Mouse (Mus musculus) cerebellum, adult 8-10 months (tissue): Measurements from ENCODE around the gene Klhl23.
A peak's percentile ranks its signal among the peaks of the same experiment; 100 is the strongest.
"Not testable (repeated sequence)": the region's sequence is repeated elsewhere in the genome, so short reads cannot be mapped to it uniquely, and the experiment has no call there.

Experiments
- DNase-seq: peaks from one replicate; pipeline ENCODE4 v3.0.0; 2022

The Klhl23 gene

DNA sequence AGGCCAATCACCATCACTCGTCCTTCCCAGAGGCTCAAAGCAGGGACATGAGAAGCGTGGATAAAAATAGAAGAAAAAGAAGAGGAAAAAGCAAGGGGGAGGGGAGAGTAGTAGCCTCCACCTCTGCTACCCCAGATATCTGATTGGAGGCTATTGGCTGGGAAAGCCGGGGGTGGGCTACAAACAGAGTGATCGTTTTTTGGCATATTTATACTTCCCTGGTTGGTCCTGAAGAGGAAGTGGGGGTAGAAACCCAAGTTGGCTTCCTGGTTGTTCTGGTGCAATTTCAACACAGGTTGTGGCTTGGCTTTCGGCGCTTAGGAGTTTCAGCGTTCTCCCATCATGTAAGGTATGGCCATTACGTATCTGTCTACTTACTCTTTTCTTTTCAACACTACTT is at the start of gene Klhl23:
Klhl23 (plus strand) TSS at position 234 of the 400 bp plus-strand sequence.
- no peak for DNase-seq

DNA sequence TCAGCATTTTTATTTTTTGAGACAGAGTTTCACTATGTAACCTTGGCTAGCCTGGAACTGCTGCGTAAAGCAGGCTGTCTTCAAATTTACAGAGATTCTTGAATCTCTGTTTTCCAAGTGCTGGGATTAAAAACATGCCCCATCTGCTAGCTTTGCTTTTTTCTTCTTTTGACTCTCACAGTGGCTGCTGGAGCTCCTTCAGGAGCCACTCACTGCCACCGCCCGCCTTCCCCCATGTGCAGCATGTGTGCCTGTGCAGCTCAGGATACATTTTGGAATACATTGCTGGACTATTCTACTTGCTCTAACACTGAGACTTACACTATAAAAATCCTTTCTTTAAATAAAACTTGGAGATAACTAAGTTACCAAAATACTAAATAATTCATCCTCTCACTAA is 48.4 kb upstream of the Klhl23 start:
- DNase-seq = no peak

- DNase-seq = no peak
Measured at GRCm38 (mm10) chr2:69777985-69778835, 43.5 kb upstream of the Klhl23 start.

- DNase-seq = no peak
Measured at GRCm38 (mm10) chr2:69778836-69779177, 42.9 kb upstream of the Klhl23 start.

GRCm38 (mm10) chr2:69788974-69789373 is 32.8 kb upstream of the Klhl23 start:
- DNase-seq = no peak

GRCm38 (mm10) chr2:69789429-69790069 is 32.2 kb upstream of the Klhl23 start, which contains the start of the genes Ccdc173 and Phospho2:
Gene Ccdc173, minus strand, starts transcription at chr2:69789575.
Gene Phospho2, plus strand, starts transcription at chr2:69789623.
- DNase-seq = peak; percentile 96

- peak; percentile 83 for DNase-seq
Measured at GRCm38 (mm10) chr2:69790285-69790684, 31.5 kb upstream of the Klhl23 start.

- no peak for DNase-seq
Measured at GRCm38 (mm10) chr2:69790722-69791121, 31.0 kb upstream of the Klhl23 start.

- peak; percentile 33 for DNase-seq
Measured at GRCm38 (mm10) chr2:69802911-69803312, 18.8 kb upstream of the Klhl23 start.

GRCm38 (mm10) chr2:69803756-69804155 is 18.0 kb upstream of the Klhl23 start:
- no peak for DNase-seq

GRCm38 (mm10) chr2:69804663-69805062 is 17.1 kb upstream of the Klhl23 start:
- not testable (repeated sequence) for DNase-seq

- DNase-seq = no peak
Measured at GRCm38 (mm10) chr2:69810169-69810568, 11.6 kb upstream of the Klhl23 start.

DNA sequence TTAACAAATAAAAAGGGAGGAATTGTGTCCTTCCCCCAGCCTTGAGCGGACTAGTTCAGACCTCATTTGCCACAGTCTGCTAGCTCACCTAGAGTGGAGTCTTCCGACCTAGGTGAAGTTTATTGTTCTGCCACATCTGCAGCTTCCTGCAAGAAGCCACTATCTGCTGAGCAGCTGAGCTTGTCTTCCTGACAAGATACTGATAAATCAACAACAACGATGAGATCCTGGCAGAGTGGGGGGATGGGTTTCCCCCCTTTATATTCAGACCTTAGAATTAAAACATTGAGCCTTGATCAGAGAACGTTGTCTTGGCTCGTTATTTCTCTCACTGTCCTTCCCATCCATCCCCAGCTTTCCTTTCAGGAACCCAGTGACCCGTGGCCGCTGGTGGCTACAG is 10.4 kb upstream of the Klhl23 start:
- not testable (repeated sequence) for DNase-seq

- no peak for DNase-seq
Measured at GRCm38 (mm10) chr2:69816575-69816974, 5.2 kb upstream of the Klhl23 start.

DNA sequence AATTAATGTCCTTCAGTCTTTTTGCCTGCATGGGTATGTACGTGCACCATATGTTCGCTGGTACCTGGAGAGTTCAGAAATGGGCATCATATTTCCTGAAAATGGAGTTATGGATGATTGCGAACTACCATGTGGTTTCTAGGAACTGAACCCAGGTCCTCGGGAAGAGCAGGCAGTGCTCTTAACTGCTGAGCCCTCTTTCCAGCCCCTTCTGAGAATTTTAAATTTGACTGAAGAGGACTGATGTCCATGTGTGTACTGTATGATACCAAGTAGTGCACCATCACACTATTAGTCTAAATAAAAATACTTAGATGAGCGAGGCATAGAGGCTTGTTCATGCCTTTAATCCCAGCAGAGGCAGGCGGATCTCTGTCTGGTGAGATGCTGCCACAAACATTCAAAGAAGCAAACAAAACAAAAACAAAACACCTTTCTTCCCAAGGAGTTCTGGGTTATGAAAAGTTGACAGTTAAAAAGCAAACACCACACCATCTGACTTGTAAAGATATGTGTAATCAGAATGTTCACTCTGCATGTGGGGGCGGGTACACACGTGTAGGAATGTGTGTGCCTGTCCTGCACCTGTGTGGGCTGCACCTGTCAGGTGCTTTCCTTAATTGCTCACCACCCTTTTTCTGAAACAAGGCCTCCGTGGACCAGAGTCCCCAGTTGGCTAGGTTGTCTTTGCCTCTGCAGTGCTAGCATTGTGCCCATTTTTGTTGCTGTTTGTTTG is 3.2 kb upstream of the Klhl23 start:
- no peak for DNase-seq

- no peak for DNase-seq
Measured at GRCm38 (mm10) chr2:69820201-69820600, 1.5 kb upstream of the Klhl23 start.

DNA sequence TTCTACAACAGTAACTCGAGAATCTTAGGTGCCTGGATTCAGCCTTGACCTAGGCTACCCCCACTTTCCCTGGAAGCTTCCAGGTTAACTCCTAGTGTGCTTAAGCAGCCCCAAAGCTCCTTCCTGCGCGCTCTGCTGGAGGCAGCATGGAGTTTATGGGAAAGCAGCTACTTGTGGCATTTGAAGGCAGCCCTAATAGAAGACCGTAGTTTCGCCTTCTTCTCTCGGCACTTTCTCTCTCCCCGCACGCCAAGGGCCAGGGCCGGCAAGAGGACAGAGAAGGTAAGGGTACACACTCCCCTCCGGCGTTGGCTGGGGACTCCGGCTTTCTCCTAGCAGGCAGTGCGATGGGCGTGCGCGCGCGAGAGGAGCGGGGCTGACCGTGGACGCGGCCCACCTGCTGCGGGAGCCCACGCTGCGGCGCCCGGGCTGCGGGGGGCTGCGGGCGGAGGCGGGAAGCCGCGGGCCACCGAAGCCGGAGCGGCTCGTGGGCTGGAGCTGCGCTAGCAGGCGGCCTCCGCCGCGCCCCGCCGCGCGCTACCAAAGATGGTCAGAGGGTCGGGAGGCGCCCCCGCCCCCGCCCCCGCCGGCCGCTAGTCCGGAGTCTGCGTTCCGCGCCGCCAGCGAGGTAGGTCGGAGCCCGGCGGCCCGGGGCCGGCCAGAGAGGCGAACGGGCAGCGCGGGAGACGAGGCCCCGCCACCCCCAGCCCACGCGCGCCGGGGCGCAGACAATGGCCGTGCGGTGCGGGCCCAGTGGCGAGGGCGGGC is 801 bp downstream of the Klhl23 start:
- DNase-seq = peak; percentile 53

DNA sequence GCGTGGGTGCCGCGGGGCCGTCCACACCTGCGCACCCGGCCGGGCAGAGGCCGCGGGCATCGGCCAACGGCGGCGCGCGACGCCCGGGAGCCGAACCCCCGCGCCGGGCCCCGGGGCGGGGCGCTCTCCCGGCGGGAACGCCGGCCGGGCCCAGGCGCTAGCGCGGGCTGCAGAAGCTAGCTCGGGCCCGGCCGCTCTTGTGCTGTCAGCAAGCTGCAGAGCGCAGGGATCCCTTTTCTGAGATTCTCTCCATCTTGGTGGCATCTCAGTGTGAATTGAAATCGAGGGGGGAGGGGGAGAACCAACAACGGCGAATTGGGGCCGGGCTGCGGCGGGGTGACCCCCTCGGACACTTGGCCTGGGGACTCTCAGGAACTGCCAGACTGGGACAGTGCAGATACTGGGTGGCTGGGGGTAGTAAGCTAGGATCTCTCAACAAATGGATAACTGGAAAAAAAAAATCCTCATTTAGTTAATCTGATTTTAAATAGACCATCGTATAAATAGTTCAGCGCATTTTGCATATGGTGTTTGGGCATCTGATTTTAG is 1.5 kb downstream of the Klhl23 start:
- DNase-seq = no peak

GRCm38 (mm10) chr2:69825898-69826297 is 4.2 kb downstream of the Klhl23 start:
- DNase-seq = peak; percentile 26

DNA sequence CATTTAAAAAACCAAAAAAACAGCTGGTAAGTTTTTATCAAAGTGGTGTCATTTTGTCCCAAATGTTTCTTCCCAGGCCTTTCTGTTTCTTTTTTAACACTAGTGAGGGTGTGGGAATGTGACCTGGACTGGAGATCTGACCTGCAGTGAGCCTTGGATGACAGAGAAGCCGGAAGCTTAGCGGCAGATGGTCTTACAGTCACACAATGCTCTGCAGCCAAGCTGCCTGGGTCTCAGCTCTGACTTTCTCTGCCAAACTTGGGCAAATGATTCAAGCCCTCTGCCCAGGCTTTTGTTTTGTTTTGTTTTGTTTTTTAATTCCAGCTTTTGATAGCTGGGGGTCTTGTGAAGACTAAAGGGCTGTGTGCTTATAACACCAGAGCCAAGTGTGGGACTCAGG is 4.6 kb downstream of the Klhl23 start:
- DNase-seq = peak; percentile 67

DNA sequence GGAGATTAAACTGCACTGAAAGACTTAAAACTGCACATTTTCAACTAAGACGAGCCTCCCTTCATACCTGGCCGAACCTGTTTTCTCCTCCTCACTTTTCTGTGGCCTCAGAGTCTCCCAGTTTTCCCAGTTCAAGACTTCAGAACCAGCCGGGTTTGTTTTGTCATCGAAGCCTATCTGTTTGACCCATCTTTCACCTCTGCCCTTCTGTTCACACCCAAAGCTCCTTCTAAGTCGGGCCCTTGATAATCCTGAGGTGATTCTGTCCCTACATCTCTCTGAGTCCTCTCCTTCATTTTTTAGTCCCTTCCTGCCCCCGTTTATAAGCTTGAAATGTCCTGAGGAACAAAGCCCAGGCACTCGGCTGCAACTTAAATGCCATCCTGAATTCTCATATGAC is 6.3 kb downstream of the Klhl23 start:
- no peak for DNase-seq

DNA sequence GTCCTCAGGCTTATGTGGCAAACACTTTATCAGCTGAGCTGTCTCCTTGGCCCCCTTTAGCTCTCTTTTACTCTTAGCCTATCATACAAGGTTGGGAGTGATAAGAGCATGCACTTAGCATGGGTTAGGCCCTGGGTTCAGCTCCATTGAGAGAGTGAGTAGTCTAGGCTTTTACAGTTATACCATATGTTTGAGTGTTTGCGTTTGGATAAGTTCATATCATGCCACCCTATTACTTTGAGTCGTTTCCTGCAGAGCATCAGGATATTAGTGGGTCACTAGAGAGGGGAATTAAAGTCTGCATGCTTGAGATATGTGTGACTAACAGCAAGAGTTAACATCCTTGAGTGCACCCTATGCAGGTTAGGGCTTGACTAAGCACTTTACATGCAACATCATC is 7.9 kb downstream of the Klhl23 start:
- no peak for DNase-seq
